In genomic region chr1:191325726-191326232, GRCm38 (mm10) we compare ENCODE assay signal across 8 mouse cellular contexts. TPM values are rescaled to one million over a fixed set of nuclear protein-coding genes. Genes with fewer than 3 reads are reported as not detected.
DNase-seq lines count a peak whose midpoint lies in the region; ATAC-seq lines count a peak whose summit lies in the region.

Tmem206 (plus strand) TSS chr1:191325912.

- no peaks in the 10 kb centered on the region for H3K9me3 ChIP-seq in hindbrain, embryonic 16.5 days (ENCODE audit: control insufficient read depth, low read length)

- no peaks in the 10 kb centered on the region for H3K36me3 ChIP-seq in hindbrain, embryonic 16.5 days (ENCODE audit: control insufficient read depth, insufficient read depth, low read length)
- H3K36me3 ChIP-seq in macrophage (ENCODE audit: inconsistent target), result no peaks in the 10 kb centered on the region

- H3K79me2 ChIP-seq in macrophage (ENCODE audit: inconsistent target), result peaks cover 43% of the 10 kb centered on the region

- peak; percentile 96 for ATAC-seq in hindbrain, embryonic 16.5 days

- peak within 1 kb of the TSS; percentile 88 for H3K4me3 ChIP-seq in hindbrain, embryonic 16.5 days (ENCODE audit: low read length)
- peak within 1 kb of the TSS; percentile 61 for H3K4me3 ChIP-seq in macrophage (ENCODE audit: inconsistent target)

- peak within 1 kb of the TSS; percentile 88 for H3K27ac ChIP-seq in hindbrain, embryonic 16.5 days (ENCODE audit: low read depth, low read length)
- H3K27ac ChIP-seq in macrophage, result peak within 1 kb of the TSS; percentile 98

- H3K4me2 ChIP-seq in hindbrain, embryonic 16.5 days (ENCODE audit: low read length), result peak within 1 kb of the TSS; percentile 79

- under 1% methylated on average over 42 of the region's 42 CpGs for WGBS in hindbrain, embryonic 16.5 days
- 1% methylated on average over 41 of the region's 42 CpGs for WGBS in macrophage (ENCODE audit: missing documents)

- peaks cover 19% of the 10 kb centered on the region for H3K4me1 ChIP-seq in hindbrain, embryonic 16.5 days (ENCODE audit: control insufficient read depth, insufficient read depth, low read depth, low read length)

- H3K9ac ChIP-seq in hindbrain, embryonic 16.5 days (ENCODE audit: low read depth, low read length), result peak within 1 kb of the TSS; percentile 95

- H3K27me3 ChIP-seq in hindbrain, embryonic 16.5 days (replicated peaks; ENCODE audit: control insufficient read depth, insufficient read depth, low read length), result no peaks in the 10 kb centered on the region

- DNase-seq in R1 (ENCODE audit: low read depth, low spot score), result peak; percentile 96
- peak; percentile 96 to 97 for DNase-seq in cerebellum, postnatal 25 days
- DNase-seq in frontal cortex, postnatal 36 days (ENCODE audit: low spot score in 2 of 2), result peak; percentile 92 to 94
- peak; percentile 95 to 97 for DNase-seq in left cerebral cortex, adult 18-20 months (ENCODE audit: low spot score in 2 of 2)
- DNase-seq in right cerebral cortex, adult 18-20 months, result peak; percentile 96
- peak; percentile 81 for DNase-seq in urinary bladder, postnatal 10 days (ENCODE audit: low spot score)

RNA-seq across cellular contexts. Expression of gene Tmem206, which starts in this region (rescaled TPM):
- polyA plus RNA-seq in hindbrain, embryonic 16.5 days (2015; fragmentation: Nextera tagmentation; extraction: Ambion mirVana), result 33.1 and 35.1 TPM in 2 replicates
- total RNA-seq in left cerebral cortex, adult 18-20 months (2021), result 10 to 100 TPM in 1 of 2 experiments, 1 to 10 TPM in 1; 8.2 to 10.4 TPM
- total RNA-seq in macrophage (2018; cell fraction: chromatin; rRNA removed), result 10 to 100 TPM in 23 of 26 experiments, 1 to 10 TPM in 3; 5.9 to 95.6 (median 32.8) TPM
- 10 to 100 TPM; 37.3 to 87.6 (median 63.9) TPM for total RNA-seq in macrophage (2018; cell fraction: cytosol; rRNA removed)
- 100 to 1,000 TPM in 9 of 26 experiments, 10 to 100 TPM in 17; 18.7 to 147 (median 77.3) TPM for total RNA-seq in macrophage (2018; cell fraction: nucleus; rRNA removed)
- polyA plus RNA-seq in macrophage (2018), result 54.6 to 94.7 TPM (median 76.4 TPM) in 3 replicates

Comparison
In these comparisons a context has a peak if more than half of its experiments do, and no peak if none do; other contexts are left out.
1. Peak in every context shown above with its lines: DNase-seq, ATAC-seq, H3K4me3 ChIP-seq and H3K27ac ChIP-seq.